Mouse (Mus musculus): ENCODE measurements around the gene Camta1.

Gene Camta1

DNA sequence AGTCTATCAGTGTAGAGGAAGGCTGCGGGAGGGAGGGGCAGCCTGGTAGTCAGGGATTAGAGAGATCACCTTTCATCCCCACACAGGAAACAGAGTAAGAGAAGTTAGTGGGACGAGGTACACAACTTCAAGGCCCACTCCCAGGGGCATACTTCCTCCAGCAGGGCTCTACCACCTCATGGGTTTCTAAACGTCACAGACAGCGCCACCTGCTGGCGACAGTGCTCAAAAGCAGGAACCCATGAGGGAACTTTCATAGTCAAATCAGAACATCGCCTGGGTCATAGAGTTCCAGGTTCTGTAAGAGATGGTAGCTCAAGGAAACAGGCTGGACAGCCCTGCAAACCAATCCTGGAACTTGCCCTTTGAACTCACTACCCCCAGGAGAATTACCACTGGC is 871.5 kb downstream of the Camta1 start:
- DNase-seq (ENCODE audit: low spot score in 2 of 2) = peak in 1 of 2 experiments; percentile 7

DNA sequence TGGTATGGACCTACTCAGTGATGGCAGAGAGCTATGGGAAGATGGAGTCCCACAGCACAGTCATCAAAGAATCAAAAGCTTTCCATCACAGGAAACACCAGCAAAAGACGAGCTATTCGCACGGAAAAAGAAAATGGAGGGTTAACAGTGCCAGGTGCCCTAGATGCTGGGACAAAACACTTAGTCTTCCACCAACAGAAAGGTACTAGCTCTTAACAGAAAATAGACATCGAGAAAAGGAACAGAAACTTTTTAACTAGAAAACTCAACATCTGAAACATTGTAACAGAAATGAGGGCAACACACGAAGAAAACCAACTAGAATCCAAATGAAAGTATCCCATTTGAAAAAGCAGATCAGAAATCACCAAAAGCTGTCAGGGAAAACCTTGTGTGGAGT is 881.5 kb downstream of the Camta1 start:
- DNase-seq (ENCODE audit: low spot score in 2 of 2) = no peak

DNA sequence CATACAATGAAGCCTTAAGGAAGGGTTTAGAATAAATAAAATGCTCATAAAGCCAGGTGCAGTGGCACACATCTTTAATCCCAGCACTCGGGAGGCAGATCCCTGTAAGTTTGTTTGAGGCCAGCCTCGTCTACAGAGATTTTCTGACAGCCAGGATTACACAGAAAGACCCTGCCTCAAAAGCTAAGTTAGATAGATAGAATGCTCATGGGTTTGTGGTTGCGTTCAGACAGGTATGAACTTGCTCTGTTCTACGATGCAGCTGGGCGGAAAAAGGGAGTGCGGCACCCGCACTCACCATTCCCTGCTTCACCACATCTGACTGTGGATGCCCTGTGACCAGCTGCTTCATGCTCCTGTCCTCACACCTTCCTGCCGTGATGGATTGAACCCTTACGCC is 882.2 kb downstream of the Camta1 start:
- no peak for DNase-seq (ENCODE audit: low spot score in 2 of 2)

DNA sequence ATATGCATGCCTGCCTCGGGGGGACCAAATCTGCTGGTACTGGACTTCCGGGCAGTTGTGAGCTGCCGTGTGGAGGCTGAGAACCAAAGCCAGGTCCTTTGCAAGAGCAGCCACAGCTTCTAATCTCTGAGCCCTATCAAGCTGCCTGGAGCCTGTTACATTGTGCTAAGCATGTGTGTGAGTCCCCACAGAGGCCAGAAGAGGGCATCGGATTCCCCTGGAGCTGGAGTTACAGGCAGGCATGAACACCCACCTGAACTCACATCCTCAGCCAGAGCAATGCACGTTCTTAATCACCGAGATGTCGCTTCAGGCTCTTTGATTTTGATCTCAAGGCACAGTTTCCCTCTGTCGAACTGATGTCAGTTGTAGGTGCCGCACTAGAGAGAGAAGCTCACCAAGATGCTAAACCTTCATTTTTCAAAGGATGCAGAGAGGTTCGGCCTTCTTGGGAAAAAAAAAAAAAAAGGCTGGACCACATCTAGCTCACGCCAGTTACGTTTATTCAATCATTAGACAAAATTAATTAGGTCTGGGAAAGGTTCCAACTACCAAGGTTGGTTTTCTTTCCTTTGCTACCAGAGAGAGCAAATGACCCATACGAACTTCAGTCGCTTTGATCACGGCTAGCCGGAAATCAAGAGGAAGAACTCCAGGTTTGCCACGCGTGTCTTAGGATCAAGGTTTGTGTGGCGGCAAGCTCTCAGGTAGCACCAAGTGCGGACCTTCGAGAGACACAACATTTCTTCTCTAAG is 883.3 kb downstream of the Camta1 start:
- no peak for DNase-seq (ENCODE audit: low spot score in 2 of 2)

DNA sequence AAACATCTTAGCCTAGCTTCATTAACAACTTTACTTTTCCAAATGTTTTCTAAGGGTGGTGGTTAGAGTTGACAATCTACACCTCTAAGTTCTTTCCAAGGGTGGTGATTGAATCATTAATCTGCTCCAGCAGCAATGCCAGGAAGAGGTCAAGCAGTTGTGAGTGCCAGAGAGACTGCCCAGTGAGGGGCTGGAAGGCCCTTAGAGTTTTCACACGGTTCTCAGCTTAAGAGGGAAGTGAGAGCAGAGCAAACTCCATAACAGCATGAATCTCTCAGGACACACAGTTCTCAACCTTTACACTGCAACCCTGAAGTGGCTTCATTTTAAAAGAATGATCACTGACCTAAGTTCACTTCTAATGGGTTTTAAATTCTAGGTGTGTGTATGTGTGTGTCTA is 886.5 kb downstream of the Camta1 start:
- DNase-seq (ENCODE audit: low spot score in 2 of 2) = no peak

DNA sequence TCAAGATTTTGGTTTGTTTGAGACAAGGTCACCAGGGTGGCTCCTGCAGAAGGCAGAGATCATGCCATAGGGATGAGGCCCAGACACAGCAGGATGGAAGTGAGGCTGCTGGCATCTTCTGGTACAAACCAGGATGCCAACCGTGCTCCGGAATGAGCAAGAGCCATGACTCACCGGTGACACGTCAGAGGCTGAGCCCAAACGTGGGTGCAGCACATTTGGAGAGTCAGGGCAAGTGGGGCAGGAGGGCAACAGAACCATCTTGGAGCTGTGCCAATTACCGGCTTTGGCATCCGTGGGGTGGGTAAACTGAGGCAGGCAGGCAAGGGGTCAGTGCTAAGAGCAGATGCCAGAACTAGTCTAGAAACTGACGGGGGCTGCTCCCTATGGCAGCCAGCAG is 888.4 kb downstream of the Camta1 start:
- no peak for DNase-seq (ENCODE audit: low spot score in 2 of 2)

DNA sequence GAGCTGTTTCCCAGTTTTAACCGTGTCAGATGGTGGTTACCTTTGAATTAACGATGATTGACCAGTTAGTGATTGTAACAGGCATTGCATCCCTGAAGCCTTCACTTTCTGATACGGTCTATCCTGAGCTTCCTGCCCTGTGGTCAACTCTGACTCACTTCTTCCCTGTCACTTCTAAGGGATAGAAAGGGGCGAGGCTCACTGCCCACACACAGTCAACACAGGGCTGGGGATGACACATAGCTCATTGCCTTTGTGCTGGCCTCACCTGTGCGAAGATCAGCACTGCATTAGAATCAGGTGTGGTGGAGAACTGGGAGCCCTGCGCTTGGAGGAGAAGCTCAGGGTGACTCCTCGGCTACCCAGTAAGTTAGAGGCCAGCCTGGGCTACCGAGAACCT is 892.7 kb downstream of the Camta1 start:
- DNase-seq (ENCODE audit: low spot score in 2 of 2) = no peak

DNA sequence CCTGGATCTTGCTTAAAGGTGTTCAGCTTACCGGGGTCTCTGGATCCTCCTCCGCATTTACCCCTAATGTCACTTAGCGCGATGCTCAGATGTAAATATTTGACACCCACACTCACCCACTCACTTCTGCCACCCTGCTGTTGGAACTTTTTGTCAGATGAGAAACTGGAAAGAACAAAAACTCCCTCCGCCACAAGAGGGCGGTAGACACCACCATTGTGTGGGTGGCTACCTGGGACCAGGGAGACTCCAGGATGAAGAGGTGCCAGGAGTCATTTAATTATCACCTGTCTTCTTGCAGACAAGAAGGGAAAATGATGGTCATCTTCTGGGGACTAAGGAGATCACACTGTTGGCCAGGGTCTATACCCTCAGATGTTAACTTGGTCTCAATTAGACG is 895.1 kb downstream of the Camta1 start:
- peak in 1 of 2 experiments; percentile 29 for DNase-seq (ENCODE audit: low spot score in 2 of 2)

DNA sequence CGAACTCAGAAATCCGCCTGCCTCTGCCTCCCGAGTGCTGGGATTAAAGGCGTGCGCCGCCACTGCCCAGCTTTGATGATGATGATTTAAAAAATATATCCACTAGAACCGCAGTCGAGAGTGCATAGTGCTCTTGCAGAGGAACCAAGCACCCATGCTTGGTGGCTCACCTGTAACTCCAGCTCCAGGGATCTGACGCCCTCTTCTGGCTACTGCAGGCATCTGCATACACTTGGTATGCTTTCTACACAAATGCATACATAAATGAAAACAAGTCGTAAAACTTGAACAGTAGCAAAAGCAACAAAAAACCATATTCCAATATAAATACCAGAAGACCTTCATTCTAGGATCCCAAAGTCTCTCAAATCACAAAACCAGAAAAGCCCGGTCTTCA is 896.1 kb downstream of the Camta1 start:
- no peak for DNase-seq (ENCODE audit: low spot score in 2 of 2)

DNA sequence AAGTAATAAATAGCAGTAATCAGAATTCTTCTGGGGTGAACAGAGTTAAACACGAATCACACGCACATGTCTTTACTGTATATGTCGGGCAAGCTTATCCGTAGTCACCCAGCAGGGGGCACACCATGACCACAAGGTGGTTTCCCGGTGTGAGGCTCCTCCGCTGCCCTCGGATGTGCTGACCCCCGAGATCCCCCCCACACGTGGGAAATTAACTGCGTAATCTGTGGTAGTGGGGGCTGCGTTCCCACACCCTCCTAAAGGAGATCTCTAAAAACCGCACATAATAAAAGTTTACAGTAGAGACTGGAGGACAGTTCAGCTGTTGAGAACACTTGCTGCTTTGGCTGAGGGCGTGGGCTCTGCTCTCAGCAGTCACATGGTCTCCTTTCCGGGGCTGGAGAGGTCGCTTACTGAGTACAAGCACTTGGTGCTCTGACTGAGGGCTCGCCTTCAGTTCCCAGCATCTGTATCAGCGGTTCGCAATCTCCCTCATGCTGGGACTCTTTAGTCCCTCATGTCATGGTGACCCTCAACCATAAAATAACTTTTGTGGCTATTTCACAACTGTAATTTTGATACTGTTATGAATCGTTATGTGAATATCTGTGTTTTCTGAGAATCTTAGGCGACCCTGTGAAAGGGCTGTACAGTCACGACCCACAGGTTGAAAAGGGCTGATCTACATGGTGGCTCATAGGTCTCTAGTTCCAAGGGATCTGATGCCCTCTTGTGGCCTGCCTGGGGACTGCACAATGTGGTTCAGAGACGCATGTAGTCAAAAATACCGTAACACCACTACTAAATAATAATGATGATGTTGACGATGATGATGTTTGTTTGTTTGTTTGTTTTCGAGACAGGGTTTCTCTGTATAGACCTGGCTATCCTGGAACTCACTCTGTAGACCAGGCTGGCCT is 896.8 kb downstream of the Camta1 start:
- DNase-seq (ENCODE audit: low spot score in 2 of 2) = peak; percentile 68 to 76

DNA sequence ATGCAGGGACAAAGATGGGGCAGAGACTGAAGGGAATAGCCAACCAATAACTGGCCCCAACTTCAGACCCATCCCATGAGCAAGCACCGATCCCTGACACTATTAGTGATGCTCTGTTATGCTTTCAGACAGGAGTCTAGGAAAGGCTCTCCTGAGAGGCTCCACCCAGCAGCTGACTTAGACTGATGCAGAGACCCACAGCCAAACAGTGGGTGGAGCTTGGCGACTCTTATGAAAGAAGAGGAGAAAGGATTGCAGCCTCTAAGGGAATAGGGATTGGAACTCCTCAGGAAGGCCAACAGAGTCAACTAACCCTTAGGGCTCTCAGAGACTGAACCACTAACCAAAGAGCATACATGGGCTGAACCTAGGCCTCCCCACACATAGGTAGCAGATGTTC is 898.0 kb downstream of the Camta1 start:
- DNase-seq (ENCODE audit: low spot score in 2 of 2) = no peak

DNA sequence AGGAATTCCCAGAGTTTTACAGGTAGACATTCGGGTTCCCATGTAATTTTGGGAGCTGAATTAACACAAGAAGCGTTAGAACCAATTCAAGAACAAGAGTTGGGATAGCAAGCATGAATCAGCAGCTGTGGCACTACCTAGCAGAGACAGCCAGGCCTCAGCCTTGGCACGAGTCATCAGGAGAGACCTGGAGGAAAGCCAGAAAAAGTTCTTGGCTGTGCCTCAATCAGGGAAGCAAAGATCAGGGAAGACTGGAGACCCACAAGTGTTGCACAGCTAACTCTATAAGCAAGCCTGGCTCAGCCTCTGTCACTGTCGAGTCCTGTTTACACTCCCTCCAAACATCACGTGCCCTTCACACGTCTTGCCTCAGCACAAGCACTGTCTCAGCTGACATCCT is 899.4 kb downstream of the Camta1 start:
- DNase-seq (ENCODE audit: low spot score in 2 of 2) = no peak

DNA sequence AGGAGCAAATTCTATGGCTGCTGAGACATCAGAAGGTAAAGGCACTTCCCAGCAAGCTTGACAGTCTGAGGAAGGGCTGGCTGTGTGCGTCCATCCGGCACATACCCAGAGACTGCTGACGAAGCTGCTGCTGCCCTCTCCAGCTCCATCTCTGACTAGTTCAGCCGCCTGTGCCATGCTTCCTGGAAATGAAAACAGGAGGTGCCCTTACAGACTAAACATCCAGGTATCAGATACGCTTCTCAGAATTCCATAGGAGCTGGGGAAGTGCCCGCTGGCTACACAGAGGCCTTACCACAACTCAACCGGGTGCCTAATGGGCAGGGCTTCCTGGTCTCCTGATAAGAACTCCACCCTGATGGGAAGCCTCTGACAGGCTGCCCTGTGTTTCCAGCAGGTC is 903.1 kb downstream of the Camta1 start:
- DNase-seq (ENCODE audit: low spot score in 2 of 2) = no peak

DNA sequence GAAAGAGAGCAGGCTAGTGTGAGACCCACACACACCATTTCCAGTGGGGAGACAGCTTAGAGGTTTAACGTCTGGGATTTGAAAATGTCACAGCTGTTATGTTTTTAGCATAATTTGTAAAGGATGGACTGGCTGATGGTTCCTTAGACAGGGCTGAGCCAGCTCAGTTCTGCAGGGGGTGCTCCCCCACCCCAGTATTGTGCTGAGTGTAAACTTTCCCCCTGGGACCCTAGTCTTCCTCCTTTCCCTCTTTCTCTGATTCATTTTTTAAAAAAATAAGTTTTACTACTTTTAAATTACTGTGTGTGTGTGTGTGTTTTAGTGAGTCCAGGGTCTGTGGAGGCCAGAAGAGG is 904.6 kb downstream of the Camta1 start:
- DNase-seq (ENCODE audit: low spot score in 2 of 2) = no peak

DNA sequence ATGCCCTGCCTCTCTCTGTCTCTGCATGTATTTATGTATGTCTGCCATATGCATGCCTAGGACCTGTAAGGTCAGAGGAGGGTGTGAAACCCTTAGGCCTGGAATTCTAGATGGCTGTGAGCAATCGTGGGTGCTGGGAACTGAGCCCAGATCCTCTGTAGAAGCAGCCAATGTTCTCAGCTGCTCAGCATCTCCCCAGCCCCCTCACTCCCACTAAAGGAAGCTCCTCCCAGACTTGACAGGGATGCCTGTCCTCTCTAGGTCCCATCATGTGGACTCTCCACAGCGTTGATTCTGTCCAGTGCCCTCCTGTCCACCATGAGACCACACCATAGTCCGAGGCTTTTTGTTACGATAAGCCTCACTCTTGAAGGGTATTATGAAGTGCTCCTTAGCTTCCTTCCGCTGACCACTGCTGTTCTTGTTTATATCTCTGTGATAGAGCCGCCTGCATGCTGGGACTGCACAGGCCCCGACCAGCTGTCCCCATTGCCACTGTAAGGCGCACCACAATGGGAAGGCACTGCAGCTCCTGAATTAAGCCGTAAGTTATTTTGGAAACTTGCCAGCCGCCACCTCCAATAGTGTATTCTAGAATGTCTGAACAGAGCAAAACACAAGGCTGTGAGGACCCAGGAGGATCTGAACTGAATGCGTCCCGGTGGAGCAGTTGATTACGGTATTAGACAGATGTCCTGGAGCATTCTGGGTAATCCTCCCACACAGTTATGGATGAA is 905.1 kb downstream of the Camta1 start:
- no peak for DNase-seq (ENCODE audit: low spot score in 2 of 2)

DNA sequence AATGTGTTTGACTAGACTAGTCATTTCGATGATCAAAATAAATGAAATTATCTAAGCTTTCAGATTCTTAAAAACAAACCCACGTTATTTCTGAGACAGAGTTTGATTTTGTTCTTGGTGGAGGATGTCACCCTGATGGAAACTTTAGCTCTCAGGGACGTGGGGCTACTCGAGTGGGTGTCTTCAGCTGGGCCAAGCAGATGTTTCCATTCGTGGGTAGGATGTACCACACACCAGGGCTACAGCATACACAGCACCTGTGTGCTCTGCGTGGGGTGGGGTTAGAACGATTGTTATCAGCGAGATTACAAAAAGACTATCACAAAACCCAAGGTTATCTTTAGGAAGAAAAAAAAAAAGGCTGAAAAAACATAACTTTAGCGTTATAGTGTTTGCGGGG is 910.7 kb downstream of the Camta1 start:
- no peak for DNase-seq (ENCODE audit: low spot score in 2 of 2)

DNA sequence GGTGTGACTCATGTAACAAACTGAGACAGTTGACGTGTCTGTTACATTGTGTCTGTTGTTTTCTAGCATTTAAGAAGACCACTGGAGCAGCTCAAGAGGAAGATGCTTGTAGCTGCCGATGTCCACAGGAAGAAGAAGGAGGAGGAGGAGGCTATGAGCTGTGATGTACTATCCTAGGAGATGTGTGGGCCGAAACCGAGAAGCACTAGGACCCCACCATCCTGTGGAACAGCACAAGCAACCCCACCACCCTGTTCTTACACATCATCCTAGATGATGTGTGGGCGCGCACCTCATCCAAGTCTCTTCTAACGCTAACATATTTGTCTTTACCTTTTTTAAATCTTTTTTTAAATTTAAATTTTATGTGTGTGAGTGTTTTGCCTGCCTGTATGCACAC is 917.0 kb downstream of the Camta1 start:
- no peak for DNase-seq (ENCODE audit: low spot score in 2 of 2)

DNA sequence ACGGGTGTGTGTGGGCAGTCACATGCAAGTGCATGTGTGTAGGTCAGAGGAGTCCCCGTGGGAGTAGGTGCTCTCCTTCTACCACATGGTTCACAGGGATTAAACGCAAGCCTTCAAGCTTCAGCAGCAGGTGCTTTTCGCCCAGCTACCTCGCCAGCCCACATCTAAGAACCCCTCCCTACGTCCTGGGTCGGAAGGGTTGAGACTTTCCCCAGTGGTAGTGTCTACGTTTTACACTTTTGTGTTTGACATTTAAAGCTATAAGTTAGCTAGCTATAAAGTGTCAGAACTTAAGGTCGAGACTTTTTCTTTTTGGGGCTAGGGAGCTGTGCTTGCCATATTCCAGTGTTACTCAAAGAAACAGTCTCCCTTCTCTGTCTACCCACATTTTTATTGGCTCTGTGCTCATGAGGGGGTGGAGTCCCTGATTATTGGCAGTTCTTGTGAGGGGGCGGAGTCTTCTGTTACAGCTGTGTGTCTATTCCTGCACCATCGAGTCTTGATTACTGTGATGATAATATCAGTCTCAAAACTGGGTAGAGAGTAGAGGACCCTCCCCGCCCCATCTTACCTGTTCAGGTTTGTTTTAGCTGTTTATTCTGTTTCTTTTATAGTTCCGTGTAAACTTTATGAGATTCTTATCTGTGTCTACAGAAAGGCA is 921.6 kb downstream of the Camta1 start:
- no peak for DNase-seq (ENCODE audit: low spot score in 2 of 2)

DNA sequence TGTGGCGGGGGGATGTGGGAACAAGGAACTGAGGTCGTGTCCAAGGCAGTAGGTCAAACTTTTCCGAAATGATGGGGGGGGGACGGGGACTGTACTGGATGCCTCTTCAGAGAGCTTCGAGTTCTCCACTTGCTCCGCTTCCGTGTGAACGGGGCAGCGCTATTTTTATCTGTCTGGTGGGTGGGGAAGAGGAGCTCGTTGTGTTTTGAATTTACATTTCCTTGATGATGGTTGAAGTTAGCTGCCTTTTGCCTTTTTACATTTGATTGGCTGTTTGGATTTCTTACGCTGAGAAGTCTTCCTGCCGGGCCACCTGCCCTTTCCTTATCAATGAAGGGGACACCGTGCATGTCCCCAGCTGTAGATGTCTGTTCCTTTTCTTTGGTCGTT is 923.6 kb downstream of the Camta1 start:
- no peak for DNase-seq (ENCODE audit: low spot score in 2 of 2)

DNA sequence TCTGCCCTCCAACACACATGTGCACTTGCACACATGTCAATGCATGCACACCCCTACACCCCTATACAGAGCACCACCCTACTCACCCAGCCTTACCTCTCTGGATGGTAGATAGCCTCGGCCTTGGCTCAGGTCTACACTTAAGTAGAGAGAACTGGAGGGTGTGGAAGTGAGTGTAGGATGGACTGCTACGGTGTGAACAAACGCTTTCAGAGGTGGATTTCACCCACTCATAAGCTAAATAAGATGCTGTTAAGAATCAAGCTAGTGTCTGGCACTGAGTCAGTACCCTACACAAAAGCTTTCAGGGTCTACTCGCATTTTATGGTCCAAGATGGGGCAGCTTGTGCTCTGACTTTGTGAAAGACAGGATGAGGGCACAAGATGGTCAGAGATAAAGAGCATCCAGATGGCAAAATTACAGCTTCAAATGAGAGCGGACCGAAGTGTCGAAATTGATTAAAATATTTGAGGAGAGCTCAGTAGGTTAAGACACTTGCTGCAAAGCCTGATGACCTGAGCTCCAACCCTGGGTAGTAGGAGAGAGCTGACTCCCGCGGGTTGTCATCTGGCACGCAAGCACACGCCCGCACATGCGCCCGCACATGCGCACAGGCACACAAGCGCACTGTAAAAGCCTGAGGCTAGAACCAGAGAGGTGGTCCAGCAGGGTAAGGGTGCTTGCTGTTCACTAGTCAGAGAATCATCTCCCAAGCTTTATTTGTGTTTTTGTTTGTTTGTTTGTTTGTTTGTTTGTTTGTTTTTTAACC is 924.2 kb downstream of the Camta1 start:
- DNase-seq (ENCODE audit: low spot score in 2 of 2) = no peak

DNA sequence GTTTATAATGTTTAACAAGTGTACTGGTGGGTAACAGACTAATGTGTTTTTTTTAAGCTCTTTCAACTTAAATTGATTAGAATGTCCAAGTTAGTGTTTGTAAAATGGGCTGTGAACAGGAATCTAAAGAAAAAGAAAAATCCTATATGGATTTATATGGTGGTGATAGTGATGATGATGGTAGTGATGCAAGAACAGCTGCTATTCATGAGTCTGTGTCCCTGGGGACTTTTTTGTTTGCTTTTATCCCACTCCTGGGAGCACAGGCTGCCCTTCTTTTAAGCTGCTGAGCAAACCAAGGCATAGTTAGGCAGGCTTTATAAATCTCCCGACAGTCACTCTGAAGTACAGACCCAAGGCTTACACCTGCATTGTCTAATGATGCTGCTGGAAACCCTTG is 928.2 kb downstream of the Camta1 start:
- no peak for DNase-seq (ENCODE audit: low spot score in 2 of 2)

All from spleen, postnatal 14 days (tissue).